ENCODE assay signal across 7 mouse cellular contexts in genomic region chrX:134307534-134308274, GRCm38 (mm10). TPM values are rescaled to one million over a fixed set of nuclear protein-coding genes. Genes with fewer than 3 reads are reported as not detected.
DNase-seq lines count a peak whose midpoint lies in the region; ATAC-seq and TF ChIP-seq lines count a peak whose summit lies in the region.

Cenpi (plus strand) TSS chrX:134308084.

- H3K4me1 ChIP-seq in intestine, postnatal 0 days (replicated peaks; ENCODE audit: control insufficient read depth, insufficient read depth, low read length), result no peaks in the 10 kb centered on the region
- H3K4me1 ChIP-seq in midbrain, embryonic 12.5 days, result no peaks in the 10 kb centered on the region
- no peaks in the 10 kb centered on the region for H3K4me1 ChIP-seq in small intestine, adult 2 months (ENCODE audit: control insufficient read depth, insufficient read depth, insufficient read length, low read length)

- peak; percentile 96 for ATAC-seq in intestine, postnatal 0 days
- ATAC-seq in midbrain, embryonic 12.5 days (ENCODE audit: low FRiP score, low read depth), result peak; percentile 98

- no peak for TF ChIP-seq POLR2A in small intestine, adult 2 months (IDR thresholded peaks at IDR 0.05; ENCODE audit: low read depth, low read length)

- 0 out of 2 replicates have a peak within 1 kb of the TSS, but pooled peaks have one; percentile 18 for H3K9ac ChIP-seq in intestine, postnatal 0 days (ENCODE audit: low read depth, low read length)
- H3K9ac ChIP-seq in midbrain, embryonic 12.5 days (replicated peaks), result peak within 1 kb of the TSS; percentile 37; the same call in 1 of the 2 replicates

- intact Hi-C loops in left cerebral cortex, postnatal 4 days (cut with DNase I), result loop anchor here (10.0 kb wide), 1 partner anchor 173 kb away; no protein-coding TSS in a partner anchor

- no peaks in the 10 kb centered on the region for H3K9me3 ChIP-seq in intestine, postnatal 0 days (ENCODE audit: control insufficient read depth)
- H3K9me3 ChIP-seq in midbrain, embryonic 12.5 days, result no peaks in the 10 kb centered on the region

- H3K36me3 ChIP-seq in intestine, postnatal 0 days (ENCODE audit: control insufficient read depth, insufficient read depth), result no peaks in the 10 kb centered on the region
- no peaks in the 10 kb centered on the region for H3K36me3 ChIP-seq in midbrain, embryonic 12.5 days
- H3K36me3 ChIP-seq in small intestine, adult 2 months (ENCODE audit: control insufficient read depth, insufficient read depth, low read length), result no peaks in the 10 kb centered on the region

- H3K27ac ChIP-seq in intestine, postnatal 0 days (ENCODE audit: low read depth, low read length), result no peak within 1 kb of the TSS
- H3K27ac ChIP-seq in midbrain, embryonic 12.5 days (replicated peaks), result no peak within 1 kb of the TSS
- H3K27ac ChIP-seq in small intestine, adult 2 months (ENCODE audit: insufficient read depth, low read depth, low read length), result peak within 1 kb of the TSS; percentile 49; the same call in 1 of the 2 replicates

- no peaks in the 10 kb centered on the region for H3K27me3 ChIP-seq in intestine, postnatal 0 days (replicated peaks; ENCODE audit: control insufficient read depth, insufficient read depth, low read length)
- no peaks in the 10 kb centered on the region for H3K27me3 ChIP-seq in midbrain, embryonic 12.5 days
- H3K27me3 ChIP-seq in small intestine, adult 2 months (ENCODE audit: control insufficient read depth, insufficient read depth, low read length), result no peaks in the 10 kb centered on the region

- peak within 1 kb of the TSS; percentile 33 for H3K4me3 ChIP-seq in intestine, postnatal 0 days (ENCODE audit: low read depth, low read length)
- H3K4me3 ChIP-seq in midbrain, embryonic 12.5 days, result peak within 1 kb of the TSS; percentile 44
- H3K4me3 ChIP-seq in small intestine, adult 2 months (ENCODE audit: low read depth, low read length), result peak within 1 kb of the TSS; percentile 63

- peak; percentile 83 for DNase-seq in adrenal gland, adult 8-10 months
- DNase-seq in embryo, embryonic 9.5 days (ENCODE audit: extremely low spot score), result peak; percentile 80
- DNase-seq in gastrocnemius, postnatal 4 days (ENCODE audit: low spot score in 2 of 2), result peak; percentile 74 to 83
- DNase-seq in left cerebral cortex, postnatal 4 days, result peak; percentile 86

- TF ChIP-seq CTCF in intestine, postnatal 0 days (IDR thresholded peaks at IDR 0.05; ENCODE audit: low read depth), result peak; percentile 62
- TF ChIP-seq CTCF in small intestine, adult 2 months (IDR thresholded peaks at IDR 0.05; ENCODE audit: extremely low read depth, insufficient read length, insufficient replicate concordance, low read depth, low read length), result no peak

- 24% methylated on average over 36 of the region's 36 CpGs for WGBS in intestine, postnatal 0 days
- 24% methylated on average over 36 of the region's 36 CpGs for WGBS in midbrain, embryonic 12.5 days
- 12% methylated on average over 36 of the region's 36 CpGs for WGBS in small intestine, adult 2 months

- H3K4me2 ChIP-seq in intestine, postnatal 0 days (replicated peaks; ENCODE audit: low read depth), result peak within 1 kb of the TSS; percentile 58
- peak within 1 kb of the TSS; percentile 49 for H3K4me2 ChIP-seq in midbrain, embryonic 12.5 days (replicated peaks)

RNA-seq across cellular contexts. Expression of gene Cenpi, which starts in this region (rescaled TPM):
- total RNA-seq in adrenal gland, adult 8-10 months (2022), result 1 to 10 TPM; 1.3 to 4.3 (median 3.9) TPM
- total RNA-seq in gastrocnemius, postnatal 4 days (2021), result 1 to 10 TPM; 5.9 to 7.6 TPM
- polyA plus RNA-seq in intestine, postnatal 0 days (2015; fragmentation: Nextera tagmentation; extraction: Ambion mirVana), result 5.7 and 7.2 TPM in 2 replicates
- total RNA-seq in left cerebral cortex, postnatal 4 days (2021), result 1 to 10 TPM; 2.0 to 2.4 TPM
- 21.7 and 25.0 TPM in 2 replicates for polyA plus RNA-seq in midbrain, embryonic 12.5 days (2016; fragmentation: Nextera tagmentation; extraction: Ambion mirVana)
- polyA plus RNA-seq in small intestine, adult 2 months (2012; rRNA removed), result 0.29 and 0.94 TPM in 2 replicates
